Mouse (Mus musculus): Measurements from ENCODE around the gene Cela1. TPM values are rescaled to one million over a fixed set of nuclear protein-coding genes. Genes with fewer than 3 reads are reported as not detected.

The Cela1 gene
- polyA plus RNA-seq, 1 experiment: 3.4 TPM

DNA sequence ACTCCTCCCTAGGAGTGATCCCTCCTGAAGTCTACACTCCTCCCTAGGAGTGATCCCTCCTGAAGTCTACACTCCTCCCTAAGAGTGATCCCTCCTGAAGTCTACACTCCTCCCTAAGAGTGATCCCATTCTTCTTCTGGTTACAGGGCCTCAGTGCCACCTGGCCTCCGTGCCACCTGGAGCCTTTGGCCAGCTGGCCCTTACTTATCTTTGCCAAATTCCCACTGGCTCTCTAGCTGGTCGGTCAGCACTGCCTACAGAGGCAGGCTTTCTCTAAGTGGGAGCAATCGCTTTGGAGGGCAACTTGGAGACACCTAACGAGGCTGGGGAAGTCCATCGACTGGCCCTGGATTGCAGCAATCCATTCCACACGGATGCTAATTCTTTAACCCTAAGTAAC, 41.6 kb downstream of the Cela1 start:
- Histone ChIP-seq H3K27ac (ENCODE audit: insufficient read depth, low read length) (no peak overlapping the region), H3K4me1 (ENCODE audit: control insufficient read depth, insufficient read depth, low read length) (no peaks in the 10 kb centered on the region), H3K4me3 (ENCODE audit: insufficient read depth, low read length) (no peak overlapping the region)
- no peak for TF ChIP-seq CTCF (IDR thresholded peaks at IDR 0.05; ENCODE audit: borderline replicate concordance, insufficient read depth, low read length)
- TF ChIP-seq POLR2A (IDR thresholded peaks at IDR 0.05; ENCODE audit: low read depth, low read length): no peak

DNA sequence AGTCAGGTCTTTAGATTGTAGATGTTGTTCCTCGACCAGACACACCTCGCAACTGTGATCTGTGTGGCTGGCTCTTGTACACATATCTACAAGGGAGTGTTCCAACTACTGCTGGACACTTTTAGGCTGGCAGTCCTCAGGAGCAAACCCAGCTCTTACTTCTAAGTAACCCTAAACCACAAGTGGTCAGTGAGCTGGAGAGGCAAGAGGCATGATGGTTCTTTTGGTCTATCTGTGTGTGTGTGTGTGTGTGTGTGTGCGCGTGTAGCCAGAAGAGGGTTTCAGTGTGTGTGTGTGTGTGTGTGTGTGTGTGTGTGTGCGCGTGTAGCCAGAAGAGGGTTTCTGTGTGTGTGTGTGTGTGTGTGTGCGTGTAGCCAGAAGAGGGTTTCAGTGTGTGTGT, 45.3 kb downstream of the Cela1 start:
- H3K4me3 ChIP-seq (ENCODE audit: insufficient read depth, low read length): no peak overlapping the region
- no peak overlapping the region for H3K27ac ChIP-seq (ENCODE audit: insufficient read depth, low read length)
- no peaks in the 10 kb centered on the region for H3K4me1 ChIP-seq (ENCODE audit: control insufficient read depth, insufficient read depth, low read length)
- TF ChIP-seq POLR2A (IDR thresholded peaks at IDR 0.05; ENCODE audit: low read depth, low read length): no peak
- TF ChIP-seq CTCF (IDR thresholded peaks at IDR 0.05; ENCODE audit: borderline replicate concordance, insufficient read depth, low read length): no peak

DNA sequence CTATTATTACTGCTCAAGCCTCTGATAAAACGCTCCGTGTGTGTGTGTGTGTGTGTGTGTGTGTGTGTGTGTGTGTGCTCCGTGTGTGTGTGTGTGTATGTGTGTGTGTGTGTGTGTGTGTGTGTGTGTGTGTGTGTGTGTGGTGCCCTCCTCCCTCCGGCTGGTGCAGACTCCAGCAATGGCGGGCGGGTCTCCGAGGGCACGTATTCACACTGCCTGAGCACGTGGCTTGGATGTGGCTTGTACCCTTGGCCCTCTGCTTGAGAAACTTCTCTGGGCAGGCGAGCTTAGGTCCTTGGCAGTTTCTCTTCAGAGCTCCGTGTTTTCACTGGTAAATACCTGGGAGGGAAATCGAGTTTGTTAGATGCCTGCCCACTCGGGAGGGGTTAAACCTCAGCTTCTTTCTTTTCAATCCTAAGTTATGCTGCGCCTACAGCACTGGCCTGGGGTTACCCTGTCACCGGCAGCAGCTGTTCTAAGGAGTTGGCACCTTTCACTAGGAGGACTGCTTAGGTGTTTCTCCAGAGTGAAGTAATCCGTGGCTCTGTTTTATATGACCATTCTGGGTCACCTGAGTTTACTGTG, 46.4 kb downstream of the Cela1 start:
- TF ChIP-seq CTCF (IDR thresholded peaks at IDR 0.05; ENCODE audit: borderline replicate concordance, insufficient read depth, low read length) (no peak), POLR2A (IDR thresholded peaks at IDR 0.05; ENCODE audit: low read depth, low read length) (no peak)
- Histone ChIP-seq H3K4me3 (ENCODE audit: insufficient read depth, low read length) (no peak overlapping the region), H3K27ac (ENCODE audit: insufficient read depth, low read length) (no peak overlapping the region), H3K4me1 (ENCODE audit: control insufficient read depth, insufficient read depth, low read length) (peaks cover 6% of the 10 kb centered on the region)

DNA sequence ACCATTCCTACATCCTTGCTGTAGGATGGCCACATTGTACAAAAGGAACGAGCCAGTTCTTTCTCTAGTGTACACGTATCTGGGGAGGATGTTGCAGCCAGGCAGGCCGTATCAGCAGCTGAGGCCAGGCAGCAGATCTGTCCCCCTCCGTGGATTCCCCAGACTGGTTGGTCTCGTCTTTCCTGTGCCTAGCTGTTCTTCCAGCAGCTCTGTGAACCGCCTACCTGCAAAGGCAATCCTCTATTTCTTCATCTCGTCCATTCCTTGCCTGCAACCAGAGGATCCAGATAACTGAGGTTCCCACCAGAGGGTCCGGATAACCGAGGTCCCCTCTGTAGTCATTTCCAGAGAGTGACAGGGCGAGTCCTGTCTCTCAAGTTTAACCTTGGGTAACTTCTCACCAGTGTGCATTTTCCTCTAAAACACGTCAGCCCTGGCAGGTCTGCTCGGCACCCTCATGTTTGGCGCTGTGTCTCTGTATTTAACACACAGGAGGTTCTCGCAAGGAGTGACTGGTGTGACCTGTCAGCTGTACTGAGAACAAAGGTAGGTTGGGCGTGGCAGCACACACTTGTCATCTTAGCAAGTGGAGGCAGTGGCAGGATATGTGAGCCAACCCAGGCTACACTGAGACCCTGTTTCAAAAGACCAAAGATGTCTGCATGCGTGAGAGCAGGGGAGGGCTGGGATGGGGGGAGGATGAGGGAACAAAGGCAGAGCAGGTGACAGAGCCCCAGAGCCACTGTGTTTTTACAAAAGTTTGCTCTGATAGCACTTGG, 47.6 kb downstream of the Cela1 start:
- Histone ChIP-seq H3K4me3 (ENCODE audit: insufficient read depth, low read length) (no peak overlapping the region), H3K27ac (ENCODE audit: insufficient read depth, low read length) (no peak overlapping the region), H3K4me1 (ENCODE audit: control insufficient read depth, insufficient read depth, low read length) (peaks cover 6% of the 10 kb centered on the region)
- TF ChIP-seq CTCF (IDR thresholded peaks at IDR 0.05; ENCODE audit: borderline replicate concordance, insufficient read depth, low read length): no peak
- TF ChIP-seq POLR2A (IDR thresholded peaks at IDR 0.05; ENCODE audit: low read depth, low read length): no peak

DNA sequence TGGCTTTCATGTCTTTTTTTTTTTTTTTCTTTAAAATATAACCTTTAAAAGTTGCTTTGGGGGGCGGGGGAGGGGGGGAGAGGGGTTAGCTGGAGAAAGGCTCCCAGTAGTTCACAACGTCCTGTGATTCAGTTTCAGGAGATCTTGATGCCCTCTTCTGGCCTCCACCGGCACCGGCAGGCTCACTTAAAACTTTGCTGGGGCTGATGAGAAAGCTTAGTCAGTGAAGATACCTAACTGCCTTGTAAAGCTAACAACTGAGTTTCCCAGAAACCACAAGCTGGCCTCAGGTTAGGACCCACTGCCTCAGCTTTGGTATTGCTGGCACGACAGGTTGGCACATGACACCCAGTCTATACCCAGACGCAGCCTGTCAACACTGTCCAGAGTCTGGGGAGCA, 50.1 kb downstream of the Cela1 start:
- Histone ChIP-seq H3K27ac (ENCODE audit: insufficient read depth, low read length) (no peak overlapping the region), H3K4me1 (ENCODE audit: control insufficient read depth, insufficient read depth, low read length) (peaks cover 6% of the 10 kb centered on the region), H3K4me3 (ENCODE audit: insufficient read depth, low read length) (no peak overlapping the region)
- TF ChIP-seq CTCF (IDR thresholded peaks at IDR 0.05; ENCODE audit: borderline replicate concordance, insufficient read depth, low read length) (no peak), POLR2A (IDR thresholded peaks at IDR 0.05; ENCODE audit: low read depth, low read length) (no peak)

DNA sequence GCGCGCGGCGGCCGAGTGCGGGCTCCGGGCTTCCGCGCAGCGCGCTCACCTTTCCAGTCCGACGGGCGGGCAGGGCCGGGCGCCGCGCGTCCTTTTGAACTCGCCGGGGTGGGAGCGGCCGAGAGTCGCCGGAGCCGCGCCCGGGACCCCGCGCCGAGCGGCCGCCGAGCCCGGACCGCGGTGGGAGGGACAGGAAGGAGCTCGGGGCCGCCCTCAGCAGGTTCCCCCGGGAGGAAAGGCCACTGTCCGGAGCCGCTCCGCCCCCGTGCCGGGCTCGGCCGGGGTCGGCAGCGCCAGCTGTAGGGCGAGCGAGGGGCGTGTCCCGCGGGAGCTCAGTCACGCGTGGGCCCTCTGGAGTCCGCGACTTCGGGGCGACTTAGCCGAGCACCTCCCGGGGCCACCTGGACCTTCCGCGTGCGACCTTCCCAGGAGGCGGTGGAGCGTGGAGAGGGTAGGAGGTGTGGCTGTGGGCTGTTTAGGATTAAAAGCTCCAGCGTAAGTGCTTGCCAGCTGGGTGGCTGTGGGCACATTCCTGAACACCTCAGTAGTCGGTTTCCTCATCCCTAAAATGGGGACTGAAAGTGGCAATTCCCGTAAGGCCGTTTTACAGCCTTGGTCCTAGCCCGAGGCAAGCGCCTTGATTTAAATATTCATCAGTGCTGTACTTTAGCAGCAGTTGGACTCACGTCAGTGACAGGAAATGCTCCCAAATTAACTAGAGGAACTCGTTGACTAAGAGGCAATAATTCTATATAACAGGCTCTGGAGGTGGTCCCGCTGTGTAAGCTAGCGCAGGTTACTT, 50.8 kb downstream of the Cela1 start, which contains the start of gene Smagp:
Gene Smagp (minus strand): TSS at position 241 of the 802 bp plus-strand sequence.
- Histone ChIP-seq H3K4me3 (ENCODE audit: insufficient read depth, low read length) (peak within 1 kb of the TSS; percentile 46), H3K4me1 (ENCODE audit: control insufficient read depth, insufficient read depth, low read length) (peaks cover 6% of the 10 kb centered on the region), H3K27ac (ENCODE audit: insufficient read depth, low read length) (no peak within 1 kb of the TSS)
- TF ChIP-seq CTCF (IDR thresholded peaks at IDR 0.05; ENCODE audit: borderline replicate concordance, insufficient read depth, low read length): no peak
- TF ChIP-seq POLR2A (IDR thresholded peaks at IDR 0.05; ENCODE audit: low read depth, low read length): no peak

DNA sequence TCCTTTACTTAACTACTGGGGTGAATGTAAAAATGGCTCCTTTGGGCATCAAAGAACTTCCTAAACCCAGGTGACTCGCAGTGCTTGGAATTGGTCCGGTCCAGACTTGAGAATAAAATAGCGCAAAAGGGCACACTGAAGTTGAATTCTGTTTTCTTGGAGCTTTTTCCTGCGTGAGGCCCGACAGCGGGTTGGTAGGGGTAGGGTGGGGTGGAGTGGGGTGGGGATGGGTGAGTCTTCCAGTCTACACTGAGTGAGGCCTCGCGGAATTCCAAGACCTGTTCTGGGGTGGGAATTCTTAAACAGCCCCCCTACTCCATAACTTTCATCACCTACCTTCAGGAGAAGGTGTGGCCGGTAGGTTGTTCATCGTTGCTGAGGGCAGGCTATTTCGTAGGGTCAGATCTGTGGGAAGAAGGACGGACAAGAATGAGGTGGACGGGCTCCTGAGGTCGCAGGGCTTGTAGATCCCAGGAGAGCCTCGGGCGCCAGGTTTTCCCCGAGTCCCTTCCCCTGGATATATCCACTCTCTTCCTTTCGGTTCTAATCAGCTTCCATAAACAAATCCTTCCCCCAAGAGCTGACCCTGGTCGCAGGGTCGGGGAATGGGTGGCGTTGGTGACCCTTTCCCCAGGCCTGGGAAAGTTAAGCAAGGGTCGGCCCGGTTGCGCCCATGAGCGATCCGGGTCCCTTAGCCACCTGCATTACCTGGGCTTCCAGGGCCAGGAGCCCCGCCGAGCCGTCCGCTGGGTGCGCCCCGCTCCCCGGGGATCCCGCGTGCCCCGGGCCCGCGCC, 51.7 kb downstream of the Cela1 start:
- Histone ChIP-seq H3K27ac (ENCODE audit: insufficient read depth, low read length) (no peak overlapping the region), H3K4me1 (ENCODE audit: control insufficient read depth, insufficient read depth, low read length) (peaks cover 6% of the 10 kb centered on the region), H3K4me3 (ENCODE audit: insufficient read depth, low read length) (peak overlapping the region; percentile 46)
- TF ChIP-seq POLR2A (IDR thresholded peaks at IDR 0.05; ENCODE audit: low read depth, low read length) (no peak), CTCF (IDR thresholded peaks at IDR 0.05; ENCODE audit: borderline replicate concordance, insufficient read depth, low read length) (no peak)

DNA sequence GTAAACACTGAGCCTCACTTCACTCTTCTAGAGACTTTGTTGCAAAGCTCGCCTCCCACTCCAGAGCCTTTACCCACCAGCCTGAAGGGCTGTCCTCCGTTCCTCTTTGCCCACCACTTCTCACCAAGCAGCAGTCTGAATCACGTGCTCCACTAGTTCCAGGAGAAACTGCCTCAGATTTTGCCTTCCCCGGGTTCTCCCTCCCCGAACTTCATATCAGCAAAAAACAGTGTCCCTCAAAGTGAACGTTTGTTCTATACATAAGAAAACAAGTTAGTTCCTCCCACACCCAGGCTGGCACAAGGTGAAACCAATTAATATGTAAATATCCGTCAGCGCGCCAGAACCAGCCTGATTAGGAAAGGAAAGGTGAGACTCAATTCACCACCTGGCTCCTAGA, 52.5 kb downstream of the Cela1 start:
- Histone ChIP-seq H3K4me1 (ENCODE audit: control insufficient read depth, insufficient read depth, low read length) (peaks cover 6% of the 10 kb centered on the region), H3K27ac (ENCODE audit: insufficient read depth, low read length) (no peak overlapping the region), H3K4me3 (ENCODE audit: insufficient read depth, low read length) (no peak overlapping the region)
- TF ChIP-seq CTCF (IDR thresholded peaks at IDR 0.05; ENCODE audit: borderline replicate concordance, insufficient read depth, low read length) (no peak), POLR2A (IDR thresholded peaks at IDR 0.05; ENCODE audit: low read depth, low read length) (no peak)

DNA sequence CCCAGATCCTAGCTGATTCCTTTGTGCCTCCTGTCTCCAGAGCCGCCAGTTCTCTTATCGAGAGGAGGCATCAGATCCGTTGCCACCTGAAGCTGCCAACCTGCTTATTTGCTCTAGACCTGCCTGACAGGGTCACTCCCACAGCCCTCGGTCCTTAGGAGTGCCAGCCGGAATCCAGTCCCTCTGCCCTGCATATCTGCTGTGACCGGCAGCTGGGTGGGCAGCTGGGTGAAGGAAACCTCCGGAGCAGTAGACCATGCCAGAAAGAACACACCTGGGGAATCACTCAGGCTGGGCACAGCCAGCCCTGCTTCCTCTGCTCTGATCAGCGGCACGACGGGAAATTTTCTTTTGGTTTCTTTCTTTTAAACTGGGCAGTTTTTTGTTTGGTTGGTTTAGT, 54.4 kb downstream of the Cela1 start:
- TF ChIP-seq CTCF (IDR thresholded peaks at IDR 0.05; ENCODE audit: borderline replicate concordance, insufficient read depth, low read length): no peak
- no peak for TF ChIP-seq POLR2A (IDR thresholded peaks at IDR 0.05; ENCODE audit: low read depth, low read length)
- Histone ChIP-seq H3K27ac (ENCODE audit: insufficient read depth, low read length) (no peak overlapping the region), H3K4me1 (ENCODE audit: control insufficient read depth, insufficient read depth, low read length) (peaks cover 6% of the 10 kb centered on the region), H3K4me3 (ENCODE audit: insufficient read depth, low read length) (no peak overlapping the region)

All from embryonic fibroblast, embryonic 13.5 days (primary cell).